Mouse (Mus musculus) forebrain, embryonic 11.5 days (tissue): ENCODE data around the gene Cabin1. TPM values are rescaled to one million over a fixed set of nuclear protein-coding genes. Genes with fewer than 3 reads are reported as not detected.
A peak's percentile ranks its signal among the peaks of the same experiment; 100 is the strongest.
"Not testable (repeated sequence)": the region's sequence is repeated elsewhere in the genome, so short reads cannot be mapped to it uniquely, and the experiment has no call there.

ENCODE experiments used
- ATAC-seq: fragments of 200-750 bp; cut with Nextera tagmentation; replicated peaks from 2 replicates; pipeline ENCODE4 v1.8.0; 2017; ENCODE audit warnings: moderate TSS enrichment; ENCODE audit not compliant: low FRiP score
- DNase-seq: peaks from one replicate; pipeline ENCODE4 v3.0.0-alpha.2; 2017; ENCODE audit warnings: low spot score
- H3K27ac ChIP-seq: fragments of 300-500 bp; sonication (generic); 2 replicates; pipeline ENCODE4 v1.5.1; 2014; ENCODE audit warnings: low read depth, low read length
- H3K27me3 ChIP-seq: fragments of 300-500 bp; sonication (generic); 2 replicates; pipeline ENCODE4 v1.6.1; 2014; ENCODE audit warnings: mild to moderate bottlenecking, low read length, mixed read lengths; ENCODE audit not compliant: control insufficient read depth, insufficient read depth
- H3K36me3 ChIP-seq: fragments of 300-500 bp; sonication (generic); 2 replicates; pipeline ENCODE4 v1.6.1; 2014; ENCODE audit warnings: mild to moderate bottlenecking, low read length, moderate library complexity, mixed read lengths; ENCODE audit not compliant: control insufficient read depth, insufficient read depth
- H3K4me1 ChIP-seq: fragments of 300-500 bp; sonication (generic); replicated peaks from 2 replicates; pipeline ENCODE4 v1.6.1; 2014; ENCODE audit warnings: low read length, mixed read lengths; ENCODE audit not compliant: control insufficient read depth, insufficient read depth
- H3K4me2 ChIP-seq: fragments of 300-500 bp; sonication (generic); 2 replicates; pipeline ENCODE4 v1.6.1; 2014; ENCODE audit warnings: low read depth, mild to moderate bottlenecking, low read length, moderate library complexity, mixed read lengths; ENCODE audit not compliant: severe bottlenecking
- H3K4me3 ChIP-seq: fragments of 300-500 bp; sonication (generic); 2 replicates; pipeline ENCODE4 v1.5.1; 2014; ENCODE audit warnings: low read depth, low read length
- H3K9ac ChIP-seq: fragments of 300-500 bp; sonication (generic); 2 replicates; pipeline ENCODE4 v1.6.1; 2014; ENCODE audit warnings: low read length
- H3K9me3 ChIP-seq: fragments of 300-500 bp; sonication (generic); 2 replicates; pipeline ENCODE4 v1.6.1; 2016; ENCODE audit warnings: low read length, mixed read lengths; ENCODE audit not compliant: control insufficient read depth
- WGBS: fragments of 180-500 bp; shearing (Covaris S2); extraction: QIAGEN DNeasy Blood & Tissue Kit; methylation state at CpG from one replicate; pipeline ENCODE4 v1.1.7; 2014; 5-methylcytosine and 5-hydroxymethylcytosine counted together
- polyA plus RNA-seq: library from polyadenylated mRNA; unstranded; fragments of >200 nt; fragmentation: Nextera tagmentation; extraction: Ambion mirVana; gene quantifications from 2 replicates; pipeline ENCODE4 v1.2.1, GENCODE M21; 2014

Cabin1 gene
- polyA plus RNA-seq, 1 experiment from 2014 or later: 49.1 TPM

DNA sequence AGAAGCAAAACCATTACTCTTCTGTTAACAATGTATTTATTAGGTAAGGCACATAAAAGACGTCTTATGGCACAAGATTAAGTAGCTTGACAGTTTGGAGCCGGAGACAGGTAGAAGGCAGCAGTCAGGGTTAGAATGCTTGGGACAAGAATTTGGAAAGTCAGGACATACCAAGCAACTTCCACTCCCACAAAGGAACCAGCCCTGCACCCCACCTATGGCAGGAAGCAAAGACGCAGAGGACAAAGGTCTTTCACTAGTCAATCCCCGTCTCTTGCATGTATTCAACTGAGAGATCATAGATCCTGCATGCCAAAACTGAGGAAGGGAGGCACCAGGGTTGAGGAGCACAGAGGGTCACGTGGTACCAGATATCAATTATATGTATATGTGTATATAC is 10.0 kb upstream of the Cabin1 start:
- 93% methylated on average over 5 of the region's 5 CpGs for WGBS
- H3K9ac ChIP-seq: no peak overlapping the region
- no peak overlapping the region for H3K27ac ChIP-seq
- no peak overlapping the region for H3K4me3 ChIP-seq
- H3K4me1 ChIP-seq: peaks cover 3% of the 10 kb centered on the region; the same call in 1 of the 2 replicates
- H3K27me3 ChIP-seq: no peaks in the 10 kb centered on the region
- ATAC-seq: no peak
- no peaks in the 10 kb centered on the region for H3K9me3 ChIP-seq
- no peaks in the 10 kb centered on the region; the same call in 1 of the 2 replicates for H3K36me3 ChIP-seq
- DNase-seq: no peak
- no peak overlapping the region for H3K4me2 ChIP-seq

DNA sequence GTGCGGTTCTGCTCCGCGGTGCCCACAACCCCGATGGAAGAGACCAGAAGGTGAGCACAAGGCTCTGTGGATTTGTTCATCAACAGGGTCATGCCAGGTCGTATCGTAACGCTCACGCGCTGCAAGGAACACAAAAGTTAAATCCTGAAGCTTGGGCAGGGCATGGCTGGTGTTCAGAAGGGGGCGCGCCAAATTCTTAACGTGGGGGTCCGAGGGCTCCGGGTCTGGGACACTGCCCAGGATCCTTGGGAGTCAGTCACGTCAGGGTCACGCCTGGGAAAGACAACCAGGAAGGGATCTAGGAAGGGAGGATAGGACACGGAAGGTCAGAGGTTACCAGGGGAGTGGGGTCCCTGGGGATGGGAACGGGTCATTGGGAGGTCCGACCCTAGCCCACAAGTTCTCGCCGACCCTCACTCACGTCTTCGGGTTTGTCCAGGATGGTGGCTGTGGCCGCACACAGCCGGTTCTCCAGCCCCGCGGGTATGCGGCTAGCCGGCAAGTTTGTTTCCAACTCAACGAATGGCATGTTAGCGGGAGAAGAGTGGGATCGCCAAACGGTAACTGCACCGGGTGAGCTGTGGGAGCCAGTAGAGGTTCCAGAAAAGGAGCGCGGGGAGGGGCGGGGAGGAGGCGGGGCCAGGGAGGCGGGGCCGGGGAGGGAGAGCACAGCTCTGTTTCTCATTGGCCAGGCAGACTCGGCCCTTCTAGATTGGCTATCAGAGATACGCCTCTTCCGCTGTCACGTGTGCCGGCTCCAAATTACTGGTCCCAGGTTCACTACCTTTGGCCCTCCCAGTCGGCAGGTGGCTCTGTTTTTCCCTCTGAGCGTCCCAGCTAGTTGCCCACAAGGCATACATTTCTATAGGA is 8.9 kb upstream of the Cabin1 start, which contains the start of gene Ddt:
Gene Ddt (minus strand): TSS at position 620 of the 870 bp plus-strand sequence.
- Histone ChIP-seq H3K9me3 (no peaks in the 10 kb centered on the region), H3K4me1 (peaks cover 3% of the 10 kb centered on the region; the same call in 1 of the 2 replicates), H3K36me3 (no peaks in the 10 kb centered on the region; the same call in 1 of the 2 replicates), H3K4me2 (peak within 1 kb of the TSS; percentile 93), H3K9ac (peak within 1 kb of the TSS; percentile 69), H3K27ac (no peak within 1 kb of the TSS), H3K4me3 (peak within 1 kb of the TSS; percentile 63), H3K27me3 (no peaks in the 10 kb centered on the region)
- DNase-seq (peak; percentile 95), ATAC-seq (peak; percentile 97)
- WGBS: under 1% methylated on average over 47 of the region's 47 CpGs

DNA sequence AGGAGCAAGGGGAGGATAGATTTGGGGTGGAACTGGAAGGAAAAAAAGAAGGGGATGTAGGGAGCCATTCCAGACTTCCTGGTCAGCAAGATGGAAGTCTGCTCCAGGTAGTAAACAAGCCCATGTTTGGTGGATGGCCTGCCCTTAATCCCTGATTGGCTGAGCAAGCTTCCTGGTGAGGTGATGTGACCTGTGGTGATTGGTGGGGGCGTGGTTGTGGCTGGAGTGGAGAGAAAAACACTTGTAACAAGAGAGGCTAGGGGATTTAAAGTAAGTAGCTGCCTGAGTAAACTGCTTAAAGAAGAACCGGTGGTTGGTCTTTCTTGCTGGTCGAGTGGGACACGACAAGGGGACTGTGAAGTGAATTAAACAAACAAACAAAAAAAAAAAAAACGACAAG is 3.6 kb upstream of the Cabin1 start:
- H3K36me3 ChIP-seq, H3K27ac ChIP-seq, H3K4me3 ChIP-seq, H3K9ac ChIP-seq, H3K9me3 ChIP-seq, ATAC-seq, H3K27me3 ChIP-seq, H3K4me2 ChIP-seq, DNase-seq, H3K4me1 ChIP-seq: not testable (repeated sequence)
- 36% methylated on average over 5 of the region's 5 CpGs for WGBS

DNA sequence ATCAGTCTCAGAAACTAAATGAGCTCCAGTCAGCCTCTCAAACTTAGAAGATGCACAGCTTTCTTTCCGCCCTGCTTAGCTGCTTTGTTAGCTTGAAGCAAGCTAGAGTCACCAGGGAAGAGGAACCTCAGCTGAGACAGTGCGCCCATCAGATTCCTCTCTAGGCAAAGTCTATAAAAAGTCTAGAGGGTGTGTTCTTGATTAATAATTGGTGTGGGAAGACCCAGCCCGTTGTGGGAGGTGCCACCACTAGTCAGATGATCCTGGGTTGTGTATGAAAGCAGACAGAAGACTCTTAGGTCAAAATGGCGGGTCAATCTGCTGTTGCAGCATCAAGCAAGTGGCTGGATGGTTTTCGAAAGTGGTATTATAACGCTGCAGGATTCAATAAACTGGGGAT is 2.7 kb upstream of the Cabin1 start:
- Histone ChIP-seq H3K27me3 (no peaks in the 10 kb centered on the region), H3K27ac (no peak overlapping the region), H3K9ac (no peak overlapping the region), H3K4me2 (no peak overlapping the region), H3K9me3 (no peaks in the 10 kb centered on the region), H3K4me3 (no peak overlapping the region), H3K4me1 (peaks cover 4% of the 10 kb centered on the region; the same call in 1 of the 2 replicates), H3K36me3 (no peaks in the 10 kb centered on the region)
- 89% methylated on average over 6 of the region's 6 CpGs for WGBS
- ATAC-seq (no peak), DNase-seq (no peak)

DNA sequence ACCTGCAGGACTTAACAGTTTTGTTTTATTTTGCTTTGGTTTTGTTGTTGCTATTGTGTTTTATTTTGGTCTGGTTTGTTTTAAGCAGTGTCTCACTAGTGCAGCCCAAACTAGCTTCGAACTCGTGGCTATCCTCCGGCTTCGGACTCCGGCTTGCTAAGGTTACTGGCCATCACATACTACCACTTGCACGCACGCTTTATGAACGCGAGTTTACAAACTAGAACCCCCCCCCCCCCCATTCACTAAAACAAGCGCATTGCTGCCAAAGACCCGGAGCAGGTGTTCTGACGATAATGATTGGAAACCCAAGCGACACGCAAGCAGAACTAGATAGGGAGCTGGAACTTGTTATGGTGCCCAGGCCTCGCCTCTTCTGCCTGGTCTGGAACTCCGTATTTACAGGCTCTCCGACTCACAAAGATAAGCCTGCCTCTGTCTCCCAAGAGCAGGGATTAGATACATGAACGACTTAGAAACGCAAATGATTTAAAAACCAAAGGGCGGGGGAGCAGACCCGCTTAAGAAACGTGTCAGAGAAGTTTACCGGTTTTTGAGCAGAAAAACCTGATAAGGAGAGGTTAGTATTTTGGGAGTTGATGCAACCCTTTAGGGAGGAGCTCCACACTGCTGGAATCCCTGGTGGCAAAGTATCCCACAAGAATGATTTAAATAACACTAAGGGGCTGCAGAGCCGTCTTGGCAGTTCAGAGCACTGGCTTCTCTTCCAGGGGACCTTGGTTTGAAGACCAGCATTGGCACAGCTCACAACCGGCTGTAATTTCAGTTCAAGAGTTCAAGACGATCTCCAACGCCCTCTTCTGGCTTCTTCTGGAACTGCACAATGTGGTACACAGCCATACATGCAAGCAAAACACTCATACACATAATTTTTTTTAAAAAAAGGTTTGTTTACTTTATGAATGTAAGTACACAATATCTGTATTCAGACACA is 655 bp upstream of the Cabin1 start:
- Histone ChIP-seq H3K9me3 (no peaks in the 10 kb centered on the region; the same call in 1 of the 2 replicates), H3K4me2 (peak overlapping the region; percentile 84), H3K4me1 (peaks cover 4% of the 10 kb centered on the region; the same call in 1 of the 2 replicates), H3K36me3 (no peaks in the 10 kb centered on the region), H3K27ac (no peak overlapping the region), H3K4me3 (peak overlapping the region; percentile 80), H3K9ac (peak overlapping the region; percentile 53), H3K27me3 (no peaks in the 10 kb centered on the region)
- DNase-seq (peak; percentile 90), ATAC-seq (peak; percentile 33)
- WGBS: 1% methylated on average over 27 of the region's 27 CpGs

DNA sequence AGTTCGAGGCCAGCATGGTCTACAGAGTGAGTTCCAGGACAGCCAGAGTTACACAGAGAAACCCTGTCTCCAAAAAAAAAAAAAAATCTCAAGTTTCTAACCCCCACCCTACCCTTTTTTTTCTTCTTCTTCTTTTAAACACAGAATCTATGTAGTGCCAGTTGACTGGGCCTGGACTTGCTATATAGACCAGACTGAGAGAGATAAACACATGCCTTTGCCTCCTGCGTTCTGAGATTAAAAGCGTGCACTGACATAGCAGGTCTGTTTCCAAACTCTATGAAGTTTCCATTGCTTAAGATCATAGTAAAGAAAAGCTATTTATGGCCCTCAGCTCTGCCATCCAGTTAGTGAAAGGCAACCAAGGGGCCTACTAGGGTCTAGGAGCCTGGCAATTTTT is 1.7 kb downstream of the Cabin1 start:
- no peaks in the 10 kb centered on the region for H3K27me3 ChIP-seq
- no peaks in the 10 kb centered on the region; the same call in 1 of the 2 replicates for H3K9me3 ChIP-seq
- 91% methylated on average over 3 of the region's 3 CpGs for WGBS
- H3K4me3 ChIP-seq: no peak overlapping the region
- H3K9ac ChIP-seq: no peak overlapping the region
- H3K36me3 ChIP-seq: peaks cover 4% of the 10 kb centered on the region; the same call in 1 of the 2 replicates
- peaks cover 4% of the 10 kb centered on the region; the same call in 1 of the 2 replicates for H3K4me1 ChIP-seq
- ATAC-seq: no peak
- H3K27ac ChIP-seq: no peak overlapping the region
- DNase-seq: no peak
- H3K4me2 ChIP-seq: no peak overlapping the region

DNA sequence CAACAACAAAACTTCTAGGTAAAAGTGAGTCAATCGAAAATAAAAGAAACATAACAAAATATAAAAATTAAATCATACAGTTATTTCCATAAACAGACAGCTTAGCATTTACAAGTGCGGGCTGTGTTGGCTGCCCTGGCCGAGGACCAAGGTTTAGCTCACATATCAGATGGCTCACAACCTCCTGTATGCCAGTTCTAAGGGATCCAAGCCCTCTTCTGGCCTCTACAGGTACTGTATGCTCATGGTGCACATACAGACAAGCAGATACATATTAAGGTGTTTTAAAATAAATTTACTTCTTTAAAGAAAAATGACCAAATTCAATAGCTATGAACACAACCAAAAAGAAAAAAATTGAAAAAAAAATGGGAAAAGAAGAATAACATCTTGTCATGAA is 3.8 kb downstream of the Cabin1 start:
- ATAC-seq (no peak), DNase-seq (no peak)
- WGBS: 98% methylated on average over 3 of the region's 3 CpGs
- Histone ChIP-seq H3K36me3 (peaks cover 4% of the 10 kb centered on the region; the same call in 1 of the 2 replicates), H3K4me3 (no peak overlapping the region), H3K27ac (no peak overlapping the region), H3K9ac (no peak overlapping the region), H3K4me2 (no peak overlapping the region), H3K9me3 (no peaks in the 10 kb centered on the region; the same call in 1 of the 2 replicates), H3K27me3 (no peaks in the 10 kb centered on the region), H3K4me1 (peaks cover 4% of the 10 kb centered on the region; the same call in 1 of the 2 replicates)

DNA sequence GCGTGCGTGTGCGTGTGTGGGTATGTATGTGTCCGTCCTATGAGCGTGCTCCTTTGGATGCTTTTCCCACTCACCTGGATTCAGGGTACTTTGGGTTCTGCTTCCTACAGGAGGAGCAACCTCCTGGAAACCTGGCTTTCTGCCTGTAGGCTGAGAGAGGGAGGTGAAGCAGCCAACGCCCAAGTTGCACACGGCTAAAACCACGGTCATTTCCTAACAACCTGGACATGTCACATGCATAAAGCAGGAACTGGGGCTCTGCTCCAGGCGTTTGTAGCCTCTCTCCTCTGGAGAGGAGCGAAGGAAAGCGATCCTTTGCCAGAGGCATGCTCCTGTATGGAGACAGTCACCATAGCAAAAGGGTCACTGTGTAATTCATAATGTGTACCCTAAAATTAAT is 7.4 kb downstream of the Cabin1 start:
- no peak overlapping the region for H3K4me2 ChIP-seq
- ATAC-seq (no peak), DNase-seq (no peak)
- no peak overlapping the region for H3K4me3 ChIP-seq
- no peaks in the 10 kb centered on the region for H3K27me3 ChIP-seq
- no peaks in the 10 kb centered on the region for H3K4me1 ChIP-seq
- H3K9me3 ChIP-seq: no peaks in the 10 kb centered on the region; the same call in 1 of the 2 replicates
- WGBS: 97% methylated on average over 11 of the region's 11 CpGs
- no peak overlapping the region for H3K9ac ChIP-seq
- H3K36me3 ChIP-seq: peaks cover 9% of the 10 kb centered on the region; the same call in 1 of the 2 replicates
- no peak overlapping the region for H3K27ac ChIP-seq
